Mouse (Mus musculus) MEL (cell line): ENCODE measurements around the gene Ctcf. TPM values are rescaled to one million over a fixed set of nuclear protein-coding genes. Genes with fewer than 3 reads are reported as not detected.

ENCODE experiments used
- DNase-seq: peaks from one replicate; pipeline ENCODE4 v3.0.0; 2011; ENCODE audit warnings: low read depth, low spot score
- H3K27ac ChIP-seq: 2 replicates; pipeline ENCODE4 v1.5.1; 2012; ENCODE audit warnings: low read depth, mild to moderate bottlenecking, control low read depth, low read length, moderate library complexity; ENCODE audit not compliant: control insufficient read depth
- H3K27me3 ChIP-seq, 2 experiments: fragments of 150-350 bp in 1 of 2; sonication (generic) in 1 of 2; 2 replicates each; pipeline ENCODE4 v1.6.1; 2012; ENCODE audit warnings: low read length in 2 of 2, mild to moderate bottlenecking in 2 of 2, improper control_type of control experiment in 1 of 2, moderate library complexity in 1 of 2; ENCODE audit not compliant: insufficient read depth in 2 of 2, control insufficient read depth in 1 of 2
- H3K36me3 ChIP-seq, 2 experiments: 2 replicates each; pipeline ENCODE4 v1.6.1; 2012 to 2014; ENCODE audit warnings: low read length in 2 of 2, improper control_type of control experiment in 1 of 2, inconsistent platforms in 1 of 2, mild to moderate bottlenecking in 1 of 2; ENCODE audit not compliant: insufficient read depth in 2 of 2, control insufficient read depth in 1 of 2
- H3K4me1 ChIP-seq, 2 experiments: fragments of 150-350 bp in 1 of 2; sonication (generic) in 1 of 2; 2 replicates each; pipeline ENCODE4 v1.6.1; 2012; ENCODE audit warnings: low read length in 2 of 2, improper control_type of control experiment in 1 of 2, mild to moderate bottlenecking in 1 of 2; ENCODE audit not compliant: insufficient read depth in 2 of 2, control insufficient read depth in 1 of 2
- H3K4me3 ChIP-seq, 2 experiments: fragments of 150-350 bp in 1 of 2; sonication (generic) in 1 of 2; 2 replicates each; pipeline ENCODE4 v1.5.1; 2012; ENCODE audit warnings: low read depth in 2 of 2, low read length in 2 of 2, mild to moderate bottlenecking in 2 of 2, moderate library complexity in 2 of 2, control low read depth in 1 of 2, improper control_type of control experiment in 1 of 2; ENCODE audit not compliant: control insufficient read depth in 1 of 2, insufficient read depth in 1 of 2
- H3K79me2 ChIP-seq: 2 replicates; pipeline ENCODE4 v1.6.1; 2012; ENCODE audit warnings: mild to moderate bottlenecking, low read length, moderate library complexity; ENCODE audit not compliant: control insufficient read depth, poor library complexity, insufficient read depth
- H3K9ac ChIP-seq: 2 replicates; pipeline ENCODE4 v1.6.1; 2012; ENCODE audit warnings: low read depth, mild to moderate bottlenecking, control low read depth, low read length, moderate library complexity; ENCODE audit not compliant: control insufficient read depth, poor library complexity, severe bottlenecking
- H3K9me3 ChIP-seq: fragments of 150-350 bp; sonication (generic); replicated peaks from 2 replicates; pipeline ENCODE4 v1.6.1; 2012; ENCODE audit warnings: mild to moderate bottlenecking, low read length, improper control_type of control experiment, moderate library complexity; ENCODE audit not compliant: insufficient read depth
- CHD1 ChIP-seq: IDR thresholded peaks from 2 replicates; pipeline ENCODE4 v1.6.1; 2012; ENCODE audit warnings: low read depth, mild to moderate bottlenecking, inconsistent platforms, low read length, improper control_type of control experiment
- CTCF ChIP-seq, 3 experiments: IDR thresholded peaks in 2 of 3; conservative IDR thresholded peaks in 1 of 3; 2 replicates each; pipeline ENCODE4 v1.5.1; 2011 to 2012; ENCODE audit warnings: low read length in 3 of 3, low read depth in 2 of 3, mild to moderate bottlenecking in 2 of 3, improper control_type of control experiment in 1 of 3, inconsistent platforms in 1 of 3, mixed read lengths in 1 of 3, moderate library complexity in 1 of 3; ENCODE audit not compliant: control insufficient read depth in 1 of 3, insufficient read depth in 1 of 3, poor library complexity in 1 of 3, severe bottlenecking in 1 of 3
- E2F4 ChIP-seq: IDR thresholded peaks from 2 replicates; pipeline ENCODE4 v1.6.1; 2011; ENCODE audit warnings: low read depth, low read length, improper control_type of control experiment, borderline replicate concordance
- ELF1 ChIP-seq: IDR thresholded peaks from 2 replicates; pipeline ENCODE4 v1.6.1; 2014; ENCODE audit warnings: low read depth, mild to moderate bottlenecking, inconsistent platforms, low read length, improper control_type of control experiment, moderate library complexity
- EP300 ChIP-seq, 2 experiments: IDR thresholded peaks; 2 replicates each; pipeline ENCODE4 v1.6.1; 2011; ENCODE audit warnings: improper control_type of control experiment in 2 of 2, low read length in 2 of 2, low read depth in 1 of 2, mild to moderate bottlenecking in 1 of 2
- GATA1 ChIP-seq: IDR thresholded peaks from 2 replicates; pipeline ENCODE4 v1.6.1; 2011; ENCODE audit warnings: low read depth, low read length, improper control_type of control experiment
- HCFC1 ChIP-seq: IDR thresholded peaks from 2 replicates; pipeline ENCODE4 v1.6.1; 2012; ENCODE audit warnings: low read depth, mild to moderate bottlenecking, inconsistent platforms, low read length, improper control_type of control experiment, moderate library complexity
- JUND ChIP-seq: IDR thresholded peaks from 2 replicates; pipeline ENCODE4 v1.6.1; 2011; ENCODE audit warnings: low read depth, mild to moderate bottlenecking, improper control_type of control experiment, low read length
- KAT2A ChIP-seq: conservative IDR thresholded peaks from 2 replicates; pipeline ENCODE4 v1.6.1; 2012; ENCODE audit warnings: low read depth, low read length, improper control_type of control experiment, inconsistent platforms
- MAX ChIP-seq: IDR thresholded peaks from 2 replicates; pipeline ENCODE4 v1.6.1; 2011; ENCODE audit warnings: low read length, improper control_type of control experiment
- MAZ ChIP-seq: IDR thresholded peaks from 2 replicates; pipeline ENCODE4 v1.6.1; 2012; ENCODE audit warnings: low read depth, mild to moderate bottlenecking, inconsistent platforms, low read length, improper control_type of control experiment
- MEF2A ChIP-seq: IDR thresholded peaks from 2 replicates; pipeline ENCODE4 v1.6.1; 2014; ENCODE audit warnings: low read depth, mild to moderate bottlenecking, inconsistent platforms, low read length, improper control_type of control experiment; ENCODE audit not compliant: poor library complexity, insufficient replicate concordance, severe bottlenecking; ENCODE audit errors: extremely low read depth
- NRF1 ChIP-seq: IDR thresholded peaks from 2 replicates; pipeline ENCODE4 v1.6.1; 2014; ENCODE audit warnings: low read depth, mild to moderate bottlenecking, inconsistent platforms, low read length, improper control_type of control experiment, moderate library complexity; ENCODE audit not compliant: poor library complexity, insufficient read depth, severe bottlenecking
- POLR2A ChIP-seq, 2 experiments: IDR thresholded peaks; 2 replicates each; pipeline ENCODE4 v1.6.1; 2011 to 2012; ENCODE audit warnings: low read length in 2 of 2, mild to moderate bottlenecking in 2 of 2, control low read depth in 1 of 2, improper control_type of control experiment in 1 of 2, low read depth in 1 of 2, moderate library complexity in 1 of 2; ENCODE audit not compliant: control insufficient read depth in 1 of 2, insufficient read depth in 1 of 2, poor library complexity in 1 of 2
- POLR2AphosphoS2 ChIP-seq: IDR thresholded peaks from 2 replicates; pipeline ENCODE4 v1.6.1; 2011; ENCODE audit warnings: low read length, improper control_type of control experiment
- RAD21 ChIP-seq: IDR thresholded peaks from 2 replicates; pipeline ENCODE4 v1.6.1; 2011; ENCODE audit warnings: mild to moderate bottlenecking, low read depth, low read length, improper control_type of control experiment
- RCOR1 ChIP-seq: IDR thresholded peaks from 2 replicates; pipeline ENCODE4 v1.6.1; 2012; ENCODE audit warnings: low read depth, mild to moderate bottlenecking, inconsistent platforms, low read length, improper control_type of control experiment
- SIN3A ChIP-seq: IDR thresholded peaks from 2 replicates; pipeline ENCODE4 v1.6.1; 2012; ENCODE audit warnings: low read length, improper control_type of control experiment, inconsistent platforms
- TAL1 ChIP-seq: IDR thresholded peaks from 2 replicates; pipeline ENCODE4 v1.6.1; 2012; ENCODE audit warnings: mild to moderate bottlenecking, inconsistent platforms, low read length, moderate library complexity, mixed read lengths
- TBP ChIP-seq: IDR thresholded peaks from 2 replicates; pipeline ENCODE4 v1.8.0; 2011; ENCODE audit warnings: low read depth, low read length, improper control_type of control experiment
- TCF12 ChIP-seq: IDR thresholded peaks from 2 replicates; pipeline ENCODE4 v1.6.1; 2014; ENCODE audit warnings: low read depth, mild to moderate bottlenecking, inconsistent platforms, low read length, improper control_type of control experiment, moderate library complexity
- ZMIZ1 ChIP-seq: IDR thresholded peaks from 2 replicates; pipeline ENCODE4 v1.6.1; 2012; ENCODE audit warnings: low read depth, mild to moderate bottlenecking, inconsistent platforms, low read length, improper control_type of control experiment, moderate library complexity
- ZNF384 ChIP-seq: IDR thresholded peaks from 2 replicates; pipeline ENCODE4 v1.6.1; 2012; ENCODE audit warnings: low read depth, mild to moderate bottlenecking, inconsistent platforms, low read length, improper control_type of control experiment
- polyA plus RNA-seq, 2 experiments: library from polyadenylated mRNA; stranded (reverse) in 1 of 2; unstranded in 1 of 2; fragments of >175 nt in 1 of 2; fragments of >200 nt in 1 of 2; gene quantifications; 2 replicates each; pipeline versions ENCODE4 v1.2.1 to v1.2.4; 2012; ENCODE audit warnings: low replicate concordance in 2 of 2, low read depth in 1 of 2; ENCODE audit not compliant: insufficient read length in 2 of 2, insufficient read depth in 1 of 2, missing spikeins in 1 of 2
- total RNA-seq: library from RNA; depleted of rRNA; stranded (reverse); fragments of 300-350 nt; gene quantifications from 2 replicates; pipeline ENCODE4 v1.2.3, GENCODE M21; 2012

Gene Ctcf
- total and polyA plus RNA-seq, 3 experiments, result 40.7 to 670 (median 87.1) TPM

- TF ChIP-seq CTCF (IDR thresholded peaks at IDR 0.05 in 2 of 3, conservative IDR thresholded peaks at IDR 0.05 in 1 of 3; ENCODE audit: control insufficient read depth in 1 of 3, insufficient read depth in 1 of 3, low read depth in 2 of 3, low read length in 3 of 3, poor library complexity in 1 of 3, severe bottlenecking in 1 of 3), result peak; percentile 76 to 96 (median 93)
These were observed 77.8 kb downstream of the Ctcf start (continued) for GRCm38 (mm10) chr8:105714139-105714538.

- H3K9me3 ChIP-seq, result no peaks in the 10 kb centered on the region
- H3K4me1 ChIP-seq, result no peaks in the 10 kb centered on the region; a peak in 2 of 4 replicates
- 0 out of 4 replicates have a peak, but pooled peaks cover 0 to 2% of the 10 kb centered on the region in 2 experiments for H3K36me3 ChIP-seq
- no peaks in the 10 kb centered on the region for H3K79me2 ChIP-seq
- TF ChIP-seq TBP, result no peak
- TF ChIP-seq CTCF (IDR thresholded peaks at IDR 0.05 in 2 of 3, conservative IDR thresholded peaks at IDR 0.05 in 1 of 3; ENCODE audit: control insufficient read depth in 1 of 3, insufficient read depth in 1 of 3, low read depth in 2 of 3, low read length in 3 of 3, poor library complexity in 1 of 3, severe bottlenecking in 1 of 3), result no peak
- TF ChIP-seq MEF2A, result no peak
- TF ChIP-seq MAX, result no peak
- no peak for TF ChIP-seq POLR2AphosphoS2
- TF ChIP-seq ELF1, result no peak
- TF ChIP-seq POLR2A (IDR thresholded peaks at IDR 0.05; ENCODE audit: control insufficient read depth in 1 of 2, insufficient read depth in 1 of 2, low read depth in 1 of 2, low read length in 2 of 2, poor library complexity in 1 of 2), result no peak
- no peak for TF ChIP-seq RAD21
- TF ChIP-seq MAZ, result no peak
- TF ChIP-seq JUND, result no peak
- no peak for TF ChIP-seq KAT2A
- no peak for TF ChIP-seq NRF1
- no peak for TF ChIP-seq E2F4
- TF ChIP-seq GATA1, result no peak
- peak in 1 of 2 experiments; percentile 55; a peak in 1 of 4 replicates for TF ChIP-seq EP300 (IDR thresholded peaks at IDR 0.05; ENCODE audit: low read depth in 1 of 2, low read length in 2 of 2)
- no peak for TF ChIP-seq TCF12
- no peak for TF ChIP-seq ZNF384
- no peak for TF ChIP-seq TAL1
- no peak for TF ChIP-seq CHD1
- 0 out of 2 replicates have a peak, but pooled peaks have one; percentile 59 for TF ChIP-seq RCOR1
- TF ChIP-seq SIN3A, result 0 out of 2 replicates have a peak, but pooled peaks have one; percentile 40
- no peak for TF ChIP-seq ZMIZ1
- TF ChIP-seq HCFC1, result no peak
- no peak overlapping the region for H3K27ac ChIP-seq
- no peak overlapping the region for H3K4me3 ChIP-seq
- no peak overlapping the region for H3K9ac ChIP-seq
- DNase-seq, result peak; percentile 82
- no peaks in the 10 kb centered on the region for H3K27me3 ChIP-seq
These were observed 78.7 kb downstream of the Ctcf start for GRCm38 (mm10) chr8:105715042-105715441.
